Mouse (Mus musculus): ENCODE data around the gene Acot13.
"Not testable (repeated sequence)": the region's sequence is repeated elsewhere in the genome, so short reads cannot be mapped to it uniquely, and the experiment has no call there.

The Acot13 gene

GRCm38 (mm10) chr13:24802131-24802691 is 29.1 kb downstream of the Acot13 start:
- POLR2A ChIA-PET, result interaction anchor here in 3 of 4 experiments (0.6 to 6.0 kb wide), 12 partner anchors 11 to 188 kb away, joined by 3 to 102 read pairs (median 4); no protein-coding TSS in a partner anchor
- CTCF ChIA-PET, result no interaction called here

GRCm38 (mm10) chr13:24801308-24801921 is 29.9 kb downstream of the Acot13 start, which contains the start of gene BC005537:
Gene BC005537 (plus strand): TSS chr13:24801657.
- CTCF ChIA-PET, result no interaction called here
- POLR2A ChIA-PET, result interaction anchor here in 2 of 4 experiments (1.1 to 2.2 kb wide), 9 partner anchors 11 to 61 kb away, joined by 4 to 18 read pairs (median 7); partner anchors contain the start of gene Gmnn (in 1 of the 2)

- ChIA-PET CTCF (interaction anchor here in 2 of 4 experiments (0.5 to 1.1 kb wide), 2 partner anchors 62 to 64 kb away, joined by 3 read pairs; no protein-coding TSS in a partner anchor), POLR2A (interaction anchor here in 3 of 4 experiments (0.5 to 2.6 kb wide), 65 partner anchors 8 to 1062 kb away, joined by 3 to 23 read pairs (median 4); partner anchors contain the start of genes Gmnn (in 3 of the 3), Acot13 (in 1 of the 3), Aldh5a1 (in 1 of the 3) and Armh2 (in 1 of the 3))
Measured at GRCm38 (mm10) chr13:24800674-24801307, 30.5 kb downstream of the Acot13 start.

- ChIA-PET CTCF (interaction anchor here in 2 of 4 experiments (0.5 to 1.1 kb wide), 2 partner anchors 63 to 65 kb away, joined by 3 read pairs; no protein-coding TSS in a partner anchor), POLR2A (interaction anchor here in 3 of 4 experiments (0.5 to 2.6 kb wide), 65 partner anchors 8 to 1062 kb away, joined by 3 to 23 read pairs (median 4); partner anchors contain the start of genes Gmnn (in 3 of the 3), Acot13 (in 1 of the 3), Aldh5a1 (in 1 of the 3) and Armh2 (in 1 of the 3))
Measured at GRCm38 (mm10) chr13:24799925-24800673, 31.2 kb downstream of the Acot13 start.

GRCm38 (mm10) chr13:24799378-24799777 is 32.0 kb downstream of the Acot13 start:
- CTCF ChIA-PET, result interaction anchor here in 1 of 4 experiments (1.1 kb wide), 1 partner anchor 64 kb away, joined by 3 read pairs; no protein-coding TSS in a partner anchor

GRCm38 (mm10) chr13:24798686-24799085 is 32.7 kb downstream of the Acot13 start:
- ChIA-PET CTCF (interaction anchor here in 1 of 4 experiments (0.7 kb wide), 1 partner anchor 143 kb away, joined by 4 read pairs; no protein-coding TSS in a partner anchor), POLR2A (interaction anchor here in 2 of 4 experiments (1.0 to 2.6 kb wide), 4 partner anchors 10 to 37 kb away, joined by 3 to 12 read pairs (median 7); partner anchors contain the start of gene Gmnn (in 1 of the 2))

More at GRCm38 (mm10) chr13:24799378-24799777, 32.0 kb downstream of the Acot13 start:
- POLR2A ChIA-PET, result interaction anchor here in 2 of 4 experiments (1.1 to 2.6 kb wide), 13 partner anchors 10 to 67 kb away, joined by 3 to 12 read pairs (median 7); partner anchors contain the start of gene Gmnn (in 1 of the 2)

GRCm38 (mm10) chr13:24792411-24793045 is 38.8 kb downstream of the Acot13 start:
- POLR2A ChIA-PET, result interaction anchor here in 2 of 4 experiments (1.0 to 1.3 kb wide), 2 partner anchors 8 to 12 kb away, joined by 3 read pairs; no protein-coding TSS in a partner anchor
- CTCF ChIA-PET, result no interaction called here

GRCm38 (mm10) chr13:24791349-24791748 is 40.0 kb downstream of the Acot13 start:
- CTCF ChIA-PET, result no interaction called here
- POLR2A ChIA-PET, result interaction anchor here in 2 of 4 experiments (0.9 to 3.2 kb wide), 3 partner anchors 9 to 12 kb away, joined by 3 to 18 read pairs (median 4); no protein-coding TSS in a partner anchor

GRCm38 (mm10) chr13:24787477-24787876 is 43.9 kb downstream of the Acot13 start:
- POLR2A ChIA-PET, result interaction anchor here in 3 of 4 experiments (0.7 to 1.4 kb wide), 3 partner anchors 13 kb away, joined by 3 to 6 read pairs (median 5); no protein-coding TSS in a partner anchor
- CTCF ChIA-PET, result interaction anchor here in 1 of 4 experiments (1.4 kb wide), 1 partner anchor 12 kb away, joined by 3 read pairs; no protein-coding TSS in a partner anchor

- POLR2A ChIA-PET, result interaction anchor here in 2 of 4 experiments (0.6 to 1.5 kb wide), 5 partner anchors 12 to 33 kb away, joined by 3 to 4 read pairs (median 3); no protein-coding TSS in a partner anchor
- CTCF ChIA-PET, result interaction anchor here in 1 of 4 experiments (1.4 kb wide), 1 partner anchor 10 kb away, joined by 3 read pairs; no protein-coding TSS in a partner anchor
Measured at GRCm38 (mm10) chr13:24786014-24786490, 45.3 kb downstream of the Acot13 start.

GRCm38 (mm10) chr13:24781916-24782315 is 49.4 kb downstream of the Acot13 start:
- CTCF ChIA-PET, result interaction anchor here in 1 of 4 experiments (1.2 kb wide), 1 partner anchor 69 kb away, joined by 3 read pairs; no protein-coding TSS in a partner anchor
- POLR2A ChIA-PET, result interaction anchor here in 1 of 4 experiments (1.3 kb wide), 1 partner anchor 133 kb away, joined by 3 read pairs; no protein-coding TSS in a partner anchor

- CTCF ChIA-PET, result interaction anchor here in 1 of 4 experiments (0.6 kb wide), 1 partner anchor 378 kb away, joined by 4 read pairs; no protein-coding TSS in a partner anchor
- POLR2A ChIA-PET, result interaction anchor here in 2 of 4 experiments (0.5 to 1.7 kb wide), 6 partner anchors 21 to 86 kb away, joined by 3 to 5 read pairs (median 3); no protein-coding TSS in a partner anchor
Measured at GRCm38 (mm10) chr13:24778706-24779380, 52.5 kb downstream of the Acot13 start.

GRCm38 (mm10) chr13:24778026-24778425 is 53.3 kb downstream of the Acot13 start:
- ChIA-PET CTCF (no interaction called here), POLR2A (interaction anchor here in 2 of 4 experiments (0.6 to 1.4 kb wide), 3 partner anchors 15 to 17 kb away, joined by 3 to 4 read pairs (median 3); partner anchors contain the start of gene Gmnn (in 2 of the 2))

GRCm38 (mm10) chr13:24776146-24776844 is 55.0 kb downstream of the Acot13 start:
- CTCF ChIA-PET, result interaction anchor here in 3 of 4 experiments (0.6 to 1.3 kb wide), 7 partner anchors 10 to 339 kb away, joined by 3 to 5 read pairs (median 3); no protein-coding TSS in a partner anchor

GRCm38 (mm10) chr13:24771482-24771881 is 59.9 kb downstream of the Acot13 start:
- POLR2A ChIA-PET, CTCF ChIA-PET: not testable (repeated sequence)

More at GRCm38 (mm10) chr13:24776146-24776844, 55.0 kb downstream of the Acot13 start:
- POLR2A ChIA-PET, result interaction anchor here in 2 of 4 experiments (1.3 to 2.0 kb wide), 3 partner anchors 15 to 24 kb away, joined by 4 to 6 read pairs (median 5); partner anchors contain the start of gene Gmnn (in 1 of the 2)

Data from embryonic stem cell, embryonic (primary cell).